Mouse (Mus musculus) heart, postnatal 0 days (tissue): Measurements from ENCODE around the gene Gm10273. TPM values are rescaled to one million over a fixed set of nuclear protein-coding genes. Genes with fewer than 3 reads are reported as not detected.
"Not testable (repeated sequence)": the region's sequence is repeated elsewhere in the genome, so short reads cannot be mapped to it uniquely, and the experiment has no call there.

Experiments used
- ATAC-seq: fragments of 200-750 bp; cut with Nextera tagmentation; 2 replicates; pipeline ENCODE4 v1.8.0; 2017; ENCODE audit warnings: low read depth, moderate number of reproducible peaks, moderate library complexity; ENCODE audit not compliant: insufficient read depth
- DNase-seq: peaks from one replicate; pipeline ENCODE4 v3.0.0-alpha.2; 2016; ENCODE audit warnings: low spot score
- H3K27ac ChIP-seq: fragments of 300-500 bp; sonication (generic); 2 replicates; pipeline ENCODE4 v1.5.1; 2014; ENCODE audit warnings: low read depth, mild to moderate bottlenecking
- H3K27me3 ChIP-seq: fragments of 300-500 bp; sonication (generic); 2 replicates; pipeline ENCODE4 v1.6.1; 2014; ENCODE audit warnings: low read length, mixed read lengths; ENCODE audit not compliant: control insufficient read depth, insufficient read depth
- H3K36me3 ChIP-seq: fragments of 300-500 bp; sonication (generic); replicated peaks from 2 replicates; pipeline ENCODE4 v1.6.1; 2014; ENCODE audit warnings: low read length, mixed read lengths; ENCODE audit not compliant: control insufficient read depth, insufficient read depth
- H3K4me1 ChIP-seq: fragments of 300-500 bp; sonication (generic); 2 replicates; pipeline ENCODE4 v1.6.1; 2014; ENCODE audit warnings: antibody characterized with exemption; ENCODE audit not compliant: control insufficient read depth, insufficient read depth
- H3K4me2 ChIP-seq: fragments of 300-500 bp; sonication (generic); 2 replicates; pipeline ENCODE4 v1.6.1; 2014; ENCODE audit warnings: low read depth, mild to moderate bottlenecking, low read length, moderate library complexity
- H3K4me3 ChIP-seq: fragments of 300-500 bp; sonication (generic); 2 replicates; pipeline ENCODE4 v1.5.1; 2014; ENCODE audit warnings: low read depth, low read length
- H3K9ac ChIP-seq: fragments of 300-500 bp; sonication (generic); replicated peaks from 2 replicates; pipeline ENCODE4 v1.6.1; 2014; ENCODE audit warnings: low read depth, low read length, mixed read lengths
- H3K9me3 ChIP-seq: fragments of 300-500 bp; sonication (generic); replicated peaks from 2 replicates; pipeline ENCODE4 v1.6.1; 2016; ENCODE audit warnings: low read length; ENCODE audit not compliant: control insufficient read depth
- CTCF ChIP-seq: IDR thresholded peaks from 2 replicates; pipeline ENCODE4 v1.5.1; 2016; ENCODE audit warnings: antibody characterized with exemption, control low read depth, low read depth
- EP300 ChIP-seq: IDR thresholded peaks from 2 replicates; pipeline ENCODE4 v1.6.1; 2016; ENCODE audit warnings: antibody characterized with exemption, low read depth
- WGBS: fragments of 180-500 bp; shearing (Covaris S2); extraction: QIAGEN DNeasy Blood & Tissue Kit; methylation state at CpG from one replicate; pipeline ENCODE4 v1.1.7; 2014; 5-methylcytosine and 5-hydroxymethylcytosine counted together
- polyA plus RNA-seq: library from polyadenylated mRNA; unstranded; fragments of >200 nt; fragmentation: Nextera tagmentation; extraction: Ambion mirVana; gene quantifications from 2 replicates; pipeline ENCODE4 v1.2.1, GENCODE M21; 2015
- total RNA-seq: library from RNA; depleted of rRNA; stranded (reverse); fragments of >200 nt; gene quantifications from 2 replicates; pipeline ENCODE4 v1.2.3, GENCODE M21; 2014; ENCODE audit warnings: low replicate concordance

Gm10273 gene
- total and polyA plus RNA-seq, 2 experiments from 2014 or later, result 9.5 to 19.2 TPM

- no peaks in the 10 kb centered on the region for H3K27me3 ChIP-seq
- H3K27ac ChIP-seq, result no peak overlapping the region
- no peak overlapping the region for H3K4me3 ChIP-seq
- DNase-seq (no peak), ATAC-seq (no peak)
- H3K9ac ChIP-seq, result no peak overlapping the region
- no peak for TF ChIP-seq EP300
- no peak for TF ChIP-seq CTCF
- no peaks in the 10 kb centered on the region for H3K4me1 ChIP-seq
- H3K9me3 ChIP-seq, result no peaks in the 10 kb centered on the region
- H3K4me2 ChIP-seq, result no peak overlapping the region
- no peaks in the 10 kb centered on the region for H3K36me3 ChIP-seq
- WGBS, result 28% methylated on average over 2 of the region's 2 CpGs
Observed at GRCm38 (mm10) chr10:59380411-59380821, 15.0 kb upstream of the Gm10273 start.

GRCm38 (mm10) chr10:59381563-59381962 lies 13.9 kb upstream of the Gm10273 start:
- H3K36me3 ChIP-seq, H3K27me3 ChIP-seq, H3K27ac ChIP-seq, H3K4me3 ChIP-seq, H3K4me1 ChIP-seq, H3K9me3 ChIP-seq, ATAC-seq, DNase-seq, H3K4me2 ChIP-seq, H3K9ac ChIP-seq: not testable (repeated sequence)
- 69% methylated on average over 5 of the region's 10 CpGs for WGBS

- no peak overlapping the region for H3K4me2 ChIP-seq
- no peak overlapping the region for H3K27ac ChIP-seq
- WGBS, result 85% methylated on average over 7 of the region's 8 CpGs
- no peak overlapping the region for H3K4me3 ChIP-seq
- ATAC-seq (no peak), DNase-seq (no peak)
- H3K36me3 ChIP-seq, result no peaks in the 10 kb centered on the region
- TF ChIP-seq EP300 (no peak), CTCF (no peak)
- H3K9me3 ChIP-seq, result peaks cover 15% of the 10 kb centered on the region
- H3K27me3 ChIP-seq, result no peaks in the 10 kb centered on the region
- H3K9ac ChIP-seq, result no peak overlapping the region
- no peaks in the 10 kb centered on the region for H3K4me1 ChIP-seq
Observed at GRCm38 (mm10) chr10:59386951-59387350, 8.5 kb upstream of the Gm10273 start.

GRCm38 (mm10) chr10:59389652-59390051 lies 5.8 kb upstream of the Gm10273 start:
- no peaks in the 10 kb centered on the region for H3K27me3 ChIP-seq
- no peak overlapping the region for H3K4me2 ChIP-seq
- peaks cover 15% of the 10 kb centered on the region for H3K9me3 ChIP-seq
- H3K4me1 ChIP-seq, result no peaks in the 10 kb centered on the region
- TF ChIP-seq EP300 (no peak), CTCF (no peak)
- H3K27ac ChIP-seq, result no peak overlapping the region
- DNase-seq, result no peak
- H3K9ac ChIP-seq, result no peak overlapping the region
- 89% methylated on average over 3 of the region's 3 CpGs for WGBS
- ATAC-seq, result no peak
- H3K4me3 ChIP-seq, result no peak overlapping the region
- no peaks in the 10 kb centered on the region for H3K36me3 ChIP-seq

- TF ChIP-seq EP300 (no peak), CTCF (no peak)
- Histone ChIP-seq H3K9me3 (peaks cover 15% of the 10 kb centered on the region), H3K4me2 (no peak overlapping the region), H3K9ac (no peak overlapping the region), H3K4me1 (no peaks in the 10 kb centered on the region), H3K27me3 (no peaks in the 10 kb centered on the region), H3K4me3 (no peak overlapping the region), H3K36me3 (no peaks in the 10 kb centered on the region), H3K27ac (no peak overlapping the region)
- ATAC-seq (no peak), DNase-seq (no peak)
- 19% methylated on average over 4 of the region's 4 CpGs for WGBS
Observed at GRCm38 (mm10) chr10:59391907-59392306, 3.5 kb upstream of the Gm10273 start.

GRCm38 (mm10) chr10:59402899-59403792 lies 7.7 kb downstream of the Gm10273 start, which contains the start of gene Pla2g12b:
Gene Pla2g12b, plus strand, starts transcription at chr10:59403660.
- WGBS, result 39% methylated on average over 21 of the region's 21 CpGs
- TF ChIP-seq EP300, result no peak
- H3K4me3 ChIP-seq, result no peak within 1 kb of the TSS
- ATAC-seq (no peak), DNase-seq (no peak)
- no peaks in the 10 kb centered on the region; the same call in 1 of the 2 replicates for H3K4me1 ChIP-seq
- H3K9ac ChIP-seq, result no peak within 1 kb of the TSS
- peak within 1 kb of the TSS; percentile 41 for H3K4me2 ChIP-seq
- H3K36me3 ChIP-seq, result no peaks in the 10 kb centered on the region
- H3K27ac ChIP-seq, result no peak within 1 kb of the TSS
- H3K27me3 ChIP-seq, result no peaks in the 10 kb centered on the region
- no peaks in the 10 kb centered on the region for H3K9me3 ChIP-seq
